Mouse (Mus musculus) MEL (cell line): ENCODE results near the gene Prps2. TPM values are rescaled to one million over a fixed set of nuclear protein-coding genes. Genes with fewer than 3 reads are reported as not detected.

Experiments used
- DNase-seq: peaks from one replicate; pipeline ENCODE4 v3.0.0; 2011; ENCODE audit warnings: low read depth, low spot score
- H3K27ac ChIP-seq: 2 replicates; pipeline ENCODE4 v1.5.1; 2012; ENCODE audit warnings: low read depth, mild to moderate bottlenecking, control low read depth, low read length, moderate library complexity; ENCODE audit not compliant: control insufficient read depth
- H3K27me3 ChIP-seq, 2 experiments: fragments of 150-350 bp in 1 of 2; sonication (generic) in 1 of 2; 2 replicates each; pipeline ENCODE4 v1.6.1; 2012; ENCODE audit warnings: low read length in 2 of 2, mild to moderate bottlenecking in 2 of 2, improper control_type of control experiment in 1 of 2, moderate library complexity in 1 of 2; ENCODE audit not compliant: insufficient read depth in 2 of 2, control insufficient read depth in 1 of 2
- H3K36me3 ChIP-seq, 2 experiments: 2 replicates each; pipeline ENCODE4 v1.6.1; 2012 to 2014; ENCODE audit warnings: low read length in 2 of 2, improper control_type of control experiment in 1 of 2, inconsistent platforms in 1 of 2, mild to moderate bottlenecking in 1 of 2; ENCODE audit not compliant: insufficient read depth in 2 of 2, control insufficient read depth in 1 of 2
- H3K4me1 ChIP-seq, 2 experiments: fragments of 150-350 bp in 1 of 2; sonication (generic) in 1 of 2; 2 replicates each; pipeline ENCODE4 v1.6.1; 2012; ENCODE audit warnings: low read length in 2 of 2, improper control_type of control experiment in 1 of 2, mild to moderate bottlenecking in 1 of 2; ENCODE audit not compliant: insufficient read depth in 2 of 2, control insufficient read depth in 1 of 2
- H3K4me3 ChIP-seq, 2 experiments: fragments of 150-350 bp in 1 of 2; sonication (generic) in 1 of 2; 2 replicates each; pipeline ENCODE4 v1.5.1; 2012; ENCODE audit warnings: low read depth in 2 of 2, low read length in 2 of 2, mild to moderate bottlenecking in 2 of 2, moderate library complexity in 2 of 2, control low read depth in 1 of 2, improper control_type of control experiment in 1 of 2; ENCODE audit not compliant: control insufficient read depth in 1 of 2, insufficient read depth in 1 of 2
- H3K79me2 ChIP-seq: 2 replicates; pipeline ENCODE4 v1.6.1; 2012; ENCODE audit warnings: mild to moderate bottlenecking, low read length, moderate library complexity; ENCODE audit not compliant: control insufficient read depth, poor library complexity, insufficient read depth
- H3K9ac ChIP-seq: 2 replicates; pipeline ENCODE4 v1.6.1; 2012; ENCODE audit warnings: low read depth, mild to moderate bottlenecking, control low read depth, low read length, moderate library complexity; ENCODE audit not compliant: control insufficient read depth, poor library complexity, severe bottlenecking
- H3K9me3 ChIP-seq: fragments of 150-350 bp; sonication (generic); replicated peaks from 2 replicates; pipeline ENCODE4 v1.6.1; 2012; ENCODE audit warnings: mild to moderate bottlenecking, low read length, improper control_type of control experiment, moderate library complexity; ENCODE audit not compliant: insufficient read depth
- BHLHE40 ChIP-seq: IDR thresholded peaks from 2 replicates; pipeline ENCODE4 v1.6.1; 2012; ENCODE audit warnings: low read depth, mild to moderate bottlenecking, inconsistent platforms, low read length, improper control_type of control experiment, borderline replicate concordance
- CHD1 ChIP-seq: IDR thresholded peaks from 2 replicates; pipeline ENCODE4 v1.6.1; 2012; ENCODE audit warnings: low read depth, mild to moderate bottlenecking, inconsistent platforms, low read length, improper control_type of control experiment
- CHD2 ChIP-seq: IDR thresholded peaks from 2 replicates; pipeline ENCODE4 v1.6.1; 2011; ENCODE audit warnings: low read length, improper control_type of control experiment
- CTCF ChIP-seq, 3 experiments: IDR thresholded peaks in 2 of 3; conservative IDR thresholded peaks in 1 of 3; 2 replicates each; pipeline ENCODE4 v1.5.1; 2011 to 2012; ENCODE audit warnings: low read length in 3 of 3, low read depth in 2 of 3, mild to moderate bottlenecking in 2 of 3, improper control_type of control experiment in 1 of 3, inconsistent platforms in 1 of 3, mixed read lengths in 1 of 3, moderate library complexity in 1 of 3; ENCODE audit not compliant: control insufficient read depth in 1 of 3, insufficient read depth in 1 of 3, poor library complexity in 1 of 3, severe bottlenecking in 1 of 3
- E2F4 ChIP-seq: IDR thresholded peaks from 2 replicates; pipeline ENCODE4 v1.6.1; 2011; ENCODE audit warnings: low read depth, low read length, improper control_type of control experiment, borderline replicate concordance
- ETS1 ChIP-seq: IDR thresholded peaks from 2 replicates; pipeline ENCODE4 v1.6.1; 2012; ENCODE audit warnings: low read depth, mild to moderate bottlenecking, inconsistent platforms, low read length, improper control_type of control experiment, moderate library complexity
- GABPA ChIP-seq: IDR thresholded peaks from 2 replicates; pipeline ENCODE4 v1.6.1; 2012; ENCODE audit warnings: low read depth, mild to moderate bottlenecking, inconsistent platforms, low read length, improper control_type of control experiment, moderate library complexity
- GATA1 ChIP-seq: IDR thresholded peaks from 2 replicates; pipeline ENCODE4 v1.6.1; 2011; ENCODE audit warnings: low read depth, low read length, improper control_type of control experiment
- KAT2A ChIP-seq: conservative IDR thresholded peaks from 2 replicates; pipeline ENCODE4 v1.6.1; 2012; ENCODE audit warnings: low read depth, low read length, improper control_type of control experiment, inconsistent platforms
- MAFK ChIP-seq: IDR thresholded peaks from 2 replicates; pipeline ENCODE4 v1.6.1; 2011; ENCODE audit warnings: low read depth, mild to moderate bottlenecking, low read length, improper control_type of control experiment, borderline replicate concordance
- MAZ ChIP-seq: IDR thresholded peaks from 2 replicates; pipeline ENCODE4 v1.6.1; 2012; ENCODE audit warnings: low read depth, mild to moderate bottlenecking, inconsistent platforms, low read length, improper control_type of control experiment
- MYB ChIP-seq: IDR thresholded peaks from 2 replicates; pipeline ENCODE4 v1.6.1; 2011; ENCODE audit warnings: mild to moderate bottlenecking, low read depth, low read length, improper control_type of control experiment
- MYC ChIP-seq: IDR thresholded peaks from 2 replicates; pipeline ENCODE4 v1.6.1; 2011; ENCODE audit warnings: low read depth, mild to moderate bottlenecking, low read length, improper control_type of control experiment, moderate library complexity
- NELFE ChIP-seq: IDR thresholded peaks from 2 replicates; pipeline ENCODE4 v1.6.1; 2011; ENCODE audit warnings: low read depth, low read length, improper control_type of control experiment
- POLR2A ChIP-seq, 2 experiments: IDR thresholded peaks; 2 replicates each; pipeline ENCODE4 v1.6.1; 2011 to 2012; ENCODE audit warnings: low read length in 2 of 2, mild to moderate bottlenecking in 2 of 2, control low read depth in 1 of 2, improper control_type of control experiment in 1 of 2, low read depth in 1 of 2, moderate library complexity in 1 of 2; ENCODE audit not compliant: control insufficient read depth in 1 of 2, insufficient read depth in 1 of 2, poor library complexity in 1 of 2
- POLR2AphosphoS2 ChIP-seq: IDR thresholded peaks from 2 replicates; pipeline ENCODE4 v1.6.1; 2011; ENCODE audit warnings: low read length, improper control_type of control experiment
- POLR2AphosphoS5 ChIP-seq: IDR thresholded peaks from 2 replicates; pipeline ENCODE4 v1.6.1; 2012; ENCODE audit warnings: low read depth, borderline replicate concordance, mild to moderate bottlenecking, inconsistent platforms, low read length, moderate library complexity, mixed read lengths
- SMC3 ChIP-seq: IDR thresholded peaks from 2 replicates; pipeline ENCODE4 v1.6.1; 2011; ENCODE audit warnings: low read depth, low read length, improper control_type of control experiment
- TBP ChIP-seq: IDR thresholded peaks from 2 replicates; pipeline ENCODE4 v1.8.0; 2011; ENCODE audit warnings: low read depth, low read length, improper control_type of control experiment
- TCF12 ChIP-seq: IDR thresholded peaks from 2 replicates; pipeline ENCODE4 v1.6.1; 2014; ENCODE audit warnings: low read depth, mild to moderate bottlenecking, inconsistent platforms, low read length, improper control_type of control experiment, moderate library complexity
- UBTF ChIP-seq: IDR thresholded peaks from 2 replicates; pipeline ENCODE4 v1.6.1; 2012; ENCODE audit warnings: low read depth, mild to moderate bottlenecking, inconsistent platforms, low read length, improper control_type of control experiment, moderate library complexity, borderline replicate concordance; ENCODE audit not compliant: insufficient read depth
- USF2 ChIP-seq, 2 experiments: IDR thresholded peaks; 2 replicates each; pipeline ENCODE4 v1.6.1; 2011 to 2012; ENCODE audit warnings: improper control_type of control experiment in 2 of 2, low read length in 2 of 2, borderline replicate concordance in 1 of 2, inconsistent platforms in 1 of 2, low read depth in 1 of 2, mild to moderate bottlenecking in 1 of 2; ENCODE audit not compliant: insufficient read depth in 1 of 2
- ZC3H11A ChIP-seq: IDR thresholded peaks from 2 replicates; pipeline ENCODE4 v1.6.1; 2012; ENCODE audit warnings: low read depth, mild to moderate bottlenecking, inconsistent platforms, low read length, improper control_type of control experiment
- polyA plus RNA-seq, 2 experiments: library from polyadenylated mRNA; stranded (reverse) in 1 of 2; unstranded in 1 of 2; fragments of >175 nt in 1 of 2; fragments of >200 nt in 1 of 2; gene quantifications; 2 replicates each; pipeline versions ENCODE4 v1.2.1 to v1.2.4; 2012; ENCODE audit warnings: low replicate concordance in 2 of 2, low read depth in 1 of 2; ENCODE audit not compliant: insufficient read length in 2 of 2, insufficient read depth in 1 of 2, missing spikeins in 1 of 2
- total RNA-seq: library from RNA; depleted of rRNA; stranded (reverse); fragments of 300-350 nt; gene quantifications from 2 replicates; pipeline ENCODE4 v1.2.3, GENCODE M21; 2012

Prps2 gene
- total and polyA plus RNA-seq, 3 experiments, result not detected

DNA sequence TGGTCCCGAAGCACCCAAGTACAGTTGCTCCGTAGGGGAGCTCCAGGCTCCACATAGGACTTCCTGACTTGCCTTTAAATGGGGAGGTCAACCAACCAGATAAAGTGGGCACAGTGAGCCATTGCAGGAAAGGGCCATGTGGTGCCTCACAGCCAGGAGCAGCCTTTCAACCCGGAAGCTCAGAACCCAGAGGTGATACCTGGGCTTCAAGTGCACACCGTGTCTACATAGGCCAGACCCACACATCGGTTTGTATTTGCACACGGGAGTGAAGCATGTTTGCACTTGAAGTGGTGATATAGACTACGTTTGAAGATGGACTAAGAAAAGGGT is 271 bp upstream of the Prps2 start:
- no peak for TF ChIP-seq BHLHE40
- no peak for TF ChIP-seq POLR2A (IDR thresholded peaks at IDR 0.05; ENCODE audit: control insufficient read depth in 1 of 2, insufficient read depth in 1 of 2, low read depth in 1 of 2, low read length in 2 of 2, poor library complexity in 1 of 2)
- no peak for TF ChIP-seq POLR2AphosphoS2
- no peak for TF ChIP-seq MYC
- no peak for TF ChIP-seq CHD2
- TF ChIP-seq NELFE, result no peak
- no peak for TF ChIP-seq SMC3
- no peak for TF ChIP-seq TCF12
- no peak for TF ChIP-seq POLR2AphosphoS5
- no peak for TF ChIP-seq CTCF (IDR thresholded peaks at IDR 0.05 in 2 of 3, conservative IDR thresholded peaks at IDR 0.05 in 1 of 3; ENCODE audit: control insufficient read depth in 1 of 3, insufficient read depth in 1 of 3, low read depth in 2 of 3, low read length in 3 of 3, poor library complexity in 1 of 3, severe bottlenecking in 1 of 3)
- TF ChIP-seq USF2 (IDR thresholded peaks at IDR 0.05; ENCODE audit: borderline replicate concordance in 1 of 2, insufficient read depth in 1 of 2, low read depth in 1 of 2, low read length in 2 of 2), result no peak
- no peak for TF ChIP-seq MAZ
- no peaks in the 10 kb centered on the region for H3K27me3 ChIP-seq
- no peaks in the 10 kb centered on the region for H3K9me3 ChIP-seq
- no peaks in the 10 kb centered on the region for H3K36me3 ChIP-seq
- no peak overlapping the region for H3K9ac ChIP-seq
- no peaks in the 10 kb centered on the region for H3K4me1 ChIP-seq
- no peaks in the 10 kb centered on the region for H3K79me2 ChIP-seq
- no peak overlapping the region for H3K27ac ChIP-seq
- DNase-seq, result no peak
- no peak overlapping the region for H3K4me3 ChIP-seq

DNA sequence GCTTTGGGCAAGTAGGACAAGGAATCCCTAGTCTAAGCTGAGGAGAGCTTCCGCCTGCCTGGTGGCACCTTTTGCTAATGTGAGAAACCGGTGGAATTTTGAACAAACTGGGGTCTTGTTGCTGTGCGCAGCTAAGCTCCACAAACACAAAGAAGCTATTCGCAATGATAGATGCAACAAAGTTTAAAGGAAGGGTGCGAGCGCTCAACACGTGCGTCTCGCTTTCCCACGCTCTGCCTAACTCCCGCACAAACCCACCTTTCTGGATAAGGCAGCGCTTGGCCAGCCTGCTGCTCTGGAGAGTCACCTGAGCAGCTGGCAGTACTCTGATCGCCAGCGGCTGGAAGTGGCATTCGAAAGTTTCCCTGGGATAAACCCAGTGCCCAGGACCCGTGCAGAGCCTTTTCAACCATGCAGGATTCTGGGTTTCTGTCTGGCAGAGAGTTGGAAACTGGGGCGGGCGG is 934 bp downstream of the Prps2 start:
- TF ChIP-seq NELFE, result no peak
- no peak for TF ChIP-seq ETS1
- TF ChIP-seq TCF12, result no peak
- TF ChIP-seq E2F4, result no peak
- no peak for TF ChIP-seq UBTF
- no peak for TF ChIP-seq KAT2A
- TF ChIP-seq USF2 (IDR thresholded peaks at IDR 0.05; ENCODE audit: borderline replicate concordance in 1 of 2, insufficient read depth in 1 of 2, low read depth in 1 of 2, low read length in 2 of 2), result no peak
- no peak for TF ChIP-seq GATA1
- no peak for TF ChIP-seq CHD1
- TF ChIP-seq TBP, result no peak
- no peak for TF ChIP-seq POLR2AphosphoS5
- no peak for TF ChIP-seq ZC3H11A
- no peak for TF ChIP-seq MYB
- no peak for TF ChIP-seq GABPA
- TF ChIP-seq MAFK, result no peak
- no peak for TF ChIP-seq MAZ
- Histone ChIP-seq H3K9me3 (no peaks in the 10 kb centered on the region), H3K9ac (no peak overlapping the region), H3K27me3 (no peaks in the 10 kb centered on the region), H3K4me3 (no peak overlapping the region), H3K79me2 (no peaks in the 10 kb centered on the region), H3K4me1 (no peaks in the 10 kb centered on the region), H3K36me3 (no peaks in the 10 kb centered on the region), H3K27ac (no peak overlapping the region)
- no peak for DNase-seq
